Mouse (Mus musculus): ENCODE data around the gene Hormad2.
A peak's percentile ranks its signal among the peaks of the same experiment; 100 is the strongest.

The Hormad2 gene

DNA sequence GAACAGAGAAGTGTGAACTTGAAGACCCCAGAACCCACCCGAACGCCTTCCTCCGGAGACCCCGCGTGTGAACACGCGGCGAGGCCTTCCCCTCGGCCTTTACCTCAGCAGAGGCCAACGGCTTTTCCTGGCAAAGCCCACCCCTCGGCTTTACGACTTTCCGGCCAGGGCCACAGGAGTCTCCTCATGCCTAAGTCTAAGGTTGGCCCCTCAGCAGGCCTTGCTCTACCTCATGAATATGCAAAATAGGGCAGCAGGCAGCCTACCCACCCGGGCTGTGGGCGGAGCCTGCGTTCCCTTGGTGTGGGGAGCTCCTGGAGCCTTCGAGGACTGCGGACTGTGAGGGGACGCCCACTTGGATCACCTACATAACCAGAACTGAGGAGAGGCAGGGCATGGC lies at the start of gene Hormad2:
Gene Hormad2, minus strand, starts transcription at position 128 of the 400 bp plus-strand sequence.
- Histone ChIP-seq H3K9me3 (ENCODE audit: low read length) (no peaks in the 10 kb centered on the region), H3K36me3 (ENCODE audit: insufficient read depth, low read length) (no peaks in the 10 kb centered on the region), H3K4me3 (replicated peaks; ENCODE audit: low read length) (peak within 1 kb of the TSS; percentile 58), H3K27me3 (ENCODE audit: insufficient read depth, low read length) (no peaks in the 10 kb centered on the region; the same call in 1 of the 2 replicates), H3K4me1 (replicated peaks; ENCODE audit: low read depth, low read length) (peaks cover 21% of the 10 kb centered on the region)
- TF ChIP-seq NANOG (IDR thresholded peaks at IDR 0.05; ENCODE audit: borderline replicate concordance, low read length) (no peak), POU5F1 (IDR thresholded peaks at IDR 0.05; ENCODE audit: borderline replicate concordance, low read length) (peak; percentile 94), CTCF (conservative IDR thresholded peaks at IDR 0.05; ENCODE audit: low read length) (no peak)

GRCm38 (mm10) chr11:4489207-4489606 lies 48.3 kb upstream of the Hormad2 start:
- Histone ChIP-seq H3K4me1 (replicated peaks; ENCODE audit: low read depth, low read length) (peaks cover 18% of the 10 kb centered on the region; the same call in 1 of the 2 replicates), H3K9me3 (ENCODE audit: low read length) (no peaks in the 10 kb centered on the region), H3K4me3 (replicated peaks; ENCODE audit: low read length) (no peak overlapping the region), H3K36me3 (ENCODE audit: insufficient read depth, low read length) (peaks cover 93% of the 10 kb centered on the region), H3K27me3 (ENCODE audit: insufficient read depth, low read length) (no peaks in the 10 kb centered on the region)
- TF ChIP-seq CTCF (conservative IDR thresholded peaks at IDR 0.05; ENCODE audit: low read length), result no peak
- TF ChIP-seq POU5F1 (IDR thresholded peaks at IDR 0.05; ENCODE audit: borderline replicate concordance, low read length), result no peak
- no peak for TF ChIP-seq NANOG (IDR thresholded peaks at IDR 0.05; ENCODE audit: borderline replicate concordance, low read length)

- TF ChIP-seq CTCF (conservative IDR thresholded peaks at IDR 0.05; ENCODE audit: low read length), result no peak
- no peak for TF ChIP-seq NANOG (IDR thresholded peaks at IDR 0.05; ENCODE audit: borderline replicate concordance, low read length)
- no peak for TF ChIP-seq POU5F1 (IDR thresholded peaks at IDR 0.05; ENCODE audit: borderline replicate concordance, low read length)
- Histone ChIP-seq H3K9me3 (ENCODE audit: low read length) (no peaks in the 10 kb centered on the region), H3K27me3 (ENCODE audit: insufficient read depth, low read length) (no peaks in the 10 kb centered on the region), H3K36me3 (ENCODE audit: insufficient read depth, low read length) (peaks cover 97% of the 10 kb centered on the region), H3K4me3 (replicated peaks; ENCODE audit: low read length) (no peak overlapping the region), H3K4me1 (replicated peaks; ENCODE audit: low read depth, low read length) (peaks cover 14% of the 10 kb centered on the region; the same call in 1 of the 2 replicates)
Measured at GRCm38 (mm10) chr11:4488798-4489197, 47.9 kb upstream of the Hormad2 start.

DNA sequence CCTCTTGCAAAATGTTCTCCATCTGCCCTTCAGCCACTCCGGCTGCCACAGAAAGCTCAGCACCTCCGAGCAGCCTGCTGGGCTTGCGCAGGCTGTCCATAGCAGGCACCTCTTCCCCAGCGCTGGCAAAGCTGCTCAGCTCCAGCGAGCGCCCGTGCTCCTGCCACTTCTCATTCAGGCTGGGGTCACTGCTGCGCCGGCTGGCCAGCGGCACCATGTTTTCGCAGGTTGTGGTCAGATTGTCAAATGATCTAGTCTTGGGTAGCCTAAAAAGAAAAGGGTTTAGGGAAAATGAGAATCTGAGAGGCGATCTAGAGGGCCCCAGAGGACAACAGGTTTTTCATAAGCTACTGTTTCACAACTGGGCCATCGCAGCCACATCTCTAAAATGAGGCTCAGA lies 47.5 kb upstream of the Hormad2 start:
- peaks cover 11% of the 10 kb centered on the region; the same call in 1 of the 2 replicates for H3K4me1 ChIP-seq (replicated peaks; ENCODE audit: low read depth, low read length)
- H3K27me3 ChIP-seq (ENCODE audit: insufficient read depth, low read length), result no peaks in the 10 kb centered on the region
- no peaks in the 10 kb centered on the region for H3K9me3 ChIP-seq (ENCODE audit: low read length)
- H3K36me3 ChIP-seq (ENCODE audit: insufficient read depth, low read length), result peaks cover 100% of the 10 kb centered on the region
- no peak overlapping the region for H3K4me3 ChIP-seq (replicated peaks; ENCODE audit: low read length)
- TF ChIP-seq CTCF (conservative IDR thresholded peaks at IDR 0.05; ENCODE audit: low read length) (no peak), NANOG (IDR thresholded peaks at IDR 0.05; ENCODE audit: borderline replicate concordance, low read length) (no peak), POU5F1 (IDR thresholded peaks at IDR 0.05; ENCODE audit: borderline replicate concordance, low read length) (no peak)

- peaks cover 6% of the 10 kb centered on the region; the same call in 1 of the 2 replicates for H3K4me1 ChIP-seq (replicated peaks; ENCODE audit: low read depth, low read length)
- no peak overlapping the region for H3K4me3 ChIP-seq (replicated peaks; ENCODE audit: low read length)
- peaks cover 100% of the 10 kb centered on the region for H3K36me3 ChIP-seq (ENCODE audit: insufficient read depth, low read length)
- H3K9me3 ChIP-seq (ENCODE audit: low read length), result no peaks in the 10 kb centered on the region
- no peak for TF ChIP-seq CTCF (conservative IDR thresholded peaks at IDR 0.05; ENCODE audit: low read length)
- no peak for TF ChIP-seq NANOG (IDR thresholded peaks at IDR 0.05; ENCODE audit: borderline replicate concordance, low read length)
- TF ChIP-seq POU5F1 (IDR thresholded peaks at IDR 0.05; ENCODE audit: borderline replicate concordance, low read length), result no peak
- no peaks in the 10 kb centered on the region for H3K27me3 ChIP-seq (ENCODE audit: insufficient read depth, low read length)
Measured at GRCm38 (mm10) chr11:4487401-4487965, 46.6 kb upstream of the Hormad2 start.

DNA sequence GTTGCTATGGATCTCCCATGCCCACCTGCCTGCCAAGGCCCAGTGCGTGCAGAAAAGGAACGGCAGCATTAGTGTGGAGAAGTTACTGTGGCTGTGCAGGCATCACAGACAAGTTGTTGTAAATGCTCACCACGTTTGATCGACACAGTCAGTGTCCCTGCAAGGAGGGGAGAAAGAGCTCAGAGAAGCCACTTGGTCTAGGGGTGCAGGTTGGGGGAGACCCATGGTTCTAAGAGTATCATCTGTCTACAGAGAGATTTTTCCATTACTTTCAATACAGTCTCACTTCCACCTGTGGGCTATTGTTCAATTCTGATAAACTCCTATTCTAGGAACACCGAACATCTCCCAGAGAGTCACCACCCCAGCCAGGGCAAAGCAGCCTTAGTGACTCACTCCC lies 43.6 kb upstream of the Hormad2 start:
- H3K4me3 ChIP-seq (replicated peaks; ENCODE audit: low read length), result no peak overlapping the region
- H3K9me3 ChIP-seq (ENCODE audit: low read length), result no peaks in the 10 kb centered on the region
- no peaks in the 10 kb centered on the region for H3K27me3 ChIP-seq (ENCODE audit: insufficient read depth, low read length)
- H3K36me3 ChIP-seq (ENCODE audit: insufficient read depth, low read length), result peaks cover 98% of the 10 kb centered on the region
- peaks cover 3% of the 10 kb centered on the region; the same call in 1 of the 2 replicates for H3K4me1 ChIP-seq (replicated peaks; ENCODE audit: low read depth, low read length)
- TF ChIP-seq POU5F1 (IDR thresholded peaks at IDR 0.05; ENCODE audit: borderline replicate concordance, low read length) (no peak), NANOG (IDR thresholded peaks at IDR 0.05; ENCODE audit: borderline replicate concordance, low read length) (no peak), CTCF (conservative IDR thresholded peaks at IDR 0.05; ENCODE audit: low read length) (no peak)

GRCm38 (mm10) chr11:4482641-4483040 lies 41.7 kb upstream of the Hormad2 start:
- Histone ChIP-seq H3K9me3 (ENCODE audit: low read length) (no peaks in the 10 kb centered on the region), H3K36me3 (ENCODE audit: insufficient read depth, low read length) (peaks cover 84% of the 10 kb centered on the region), H3K4me1 (replicated peaks; ENCODE audit: low read depth, low read length) (no peaks in the 10 kb centered on the region; the same call in 1 of the 2 replicates), H3K4me3 (replicated peaks; ENCODE audit: low read length) (no peak overlapping the region), H3K27me3 (ENCODE audit: insufficient read depth, low read length) (no peaks in the 10 kb centered on the region)
- TF ChIP-seq NANOG (IDR thresholded peaks at IDR 0.05; ENCODE audit: borderline replicate concordance, low read length) (no peak), CTCF (conservative IDR thresholded peaks at IDR 0.05; ENCODE audit: low read length) (no peak), POU5F1 (IDR thresholded peaks at IDR 0.05; ENCODE audit: borderline replicate concordance, low read length) (no peak)

GRCm38 (mm10) chr11:4476184-4476697 lies 35.3 kb upstream of the Hormad2 start:
- TF ChIP-seq NANOG (IDR thresholded peaks at IDR 0.05; ENCODE audit: borderline replicate concordance, low read length) (no peak), POU5F1 (IDR thresholded peaks at IDR 0.05; ENCODE audit: borderline replicate concordance, low read length) (no peak), CTCF (conservative IDR thresholded peaks at IDR 0.05; ENCODE audit: low read length) (no peak)
- H3K4me3 ChIP-seq (replicated peaks; ENCODE audit: low read length), result no peak overlapping the region
- no peaks in the 10 kb centered on the region for H3K27me3 ChIP-seq (ENCODE audit: insufficient read depth, low read length)
- no peaks in the 10 kb centered on the region for H3K9me3 ChIP-seq (ENCODE audit: low read length)
- H3K36me3 ChIP-seq (ENCODE audit: insufficient read depth, low read length), result peaks cover 20% of the 10 kb centered on the region
- H3K4me1 ChIP-seq (replicated peaks; ENCODE audit: low read depth, low read length), result peaks cover 30% of the 10 kb centered on the region
